Mouse (Mus musculus): Measurements from ENCODE around the gene Sorcs2. TPM values are rescaled to one million over a fixed set of nuclear protein-coding genes. Genes with fewer than 3 reads are reported as not detected.

Gene Sorcs2
- polyA plus RNA-seq, 1 experiment from 2014 or later: 12.9 TPM

- no peak for ATAC-seq (ENCODE audit: insufficient number of reproducible peaks, insufficient read depth, low FRiP score, low TSS enrichment)
Measured at GRCm38 (mm10) chr5:36154879-36155485, 243.0 kb downstream of the Sorcs2 start.

GRCm38 (mm10) chr5:36153261-36153660 is 244.7 kb downstream of the Sorcs2 start:
- Histone ChIP-seq H3K9ac (no peak overlapping the region), H3K36me3 (no peaks in the 10 kb centered on the region), H3K9me3 (no peaks in the 10 kb centered on the region), H3K4me1 (peaks cover 27% of the 10 kb centered on the region), H3K4me3 (no peak overlapping the region), H3K27me3 (no peaks in the 10 kb centered on the region), H3K27ac (no peak overlapping the region), H3K4me2 (replicated peaks) (no peak overlapping the region)
- no peak for ATAC-seq (ENCODE audit: insufficient number of reproducible peaks, insufficient read depth, low FRiP score, low TSS enrichment)
- 64% methylated on average over 2 of the region's 2 CpGs for WGBS

More at GRCm38 (mm10) chr5:36154879-36155485, 243.0 kb downstream of the Sorcs2 start:
- Histone ChIP-seq H3K9me3 (no peaks in the 10 kb centered on the region), H3K27ac (no peak overlapping the region), H3K9ac (no peak overlapping the region), H3K4me2 (replicated peaks) (no peak overlapping the region), H3K4me3 (no peak overlapping the region), H3K27me3 (no peaks in the 10 kb centered on the region), H3K4me1 (peaks cover 27% of the 10 kb centered on the region), H3K36me3 (no peaks in the 10 kb centered on the region)
- 25% methylated on average over 8 of the region's 8 CpGs for WGBS

- Histone ChIP-seq H3K4me3 (no peak overlapping the region), H3K4me2 (replicated peaks) (no peak overlapping the region), H3K4me1 (peaks cover 23% of the 10 kb centered on the region), H3K36me3 (no peaks in the 10 kb centered on the region), H3K27me3 (no peaks in the 10 kb centered on the region), H3K27ac (no peak overlapping the region), H3K9me3 (no peaks in the 10 kb centered on the region), H3K9ac (no peak overlapping the region)
- ATAC-seq (ENCODE audit: insufficient number of reproducible peaks, insufficient read depth, low FRiP score, low TSS enrichment): no peak
- 65% methylated on average over 8 of the region's 8 CpGs for WGBS
Measured at GRCm38 (mm10) chr5:36151086-36151485, 246.9 kb downstream of the Sorcs2 start.

GRCm38 (mm10) chr5:36149098-36149497 is 248.8 kb downstream of the Sorcs2 start:
- peaks cover 12% of the 10 kb centered on the region for H3K4me1 ChIP-seq
- H3K27me3 ChIP-seq: no peaks in the 10 kb centered on the region
- no peak overlapping the region for H3K4me3 ChIP-seq
- H3K36me3 ChIP-seq: no peaks in the 10 kb centered on the region
- no peak overlapping the region for H3K4me2 ChIP-seq (replicated peaks)
- no peak overlapping the region for H3K9ac ChIP-seq
- H3K9me3 ChIP-seq: no peaks in the 10 kb centered on the region
- no peak for ATAC-seq (ENCODE audit: insufficient number of reproducible peaks, insufficient read depth, low FRiP score, low TSS enrichment)
- no peak overlapping the region for H3K27ac ChIP-seq
- WGBS: 58% methylated on average over 8 of the region's 8 CpGs

GRCm38 (mm10) chr5:36146589-36146988 is 251.3 kb downstream of the Sorcs2 start:
- H3K9ac ChIP-seq: no peak overlapping the region
- 77% methylated on average over 2 of the region's 2 CpGs for WGBS
- no peak overlapping the region for H3K27ac ChIP-seq
- no peak overlapping the region for H3K4me2 ChIP-seq (replicated peaks)
- H3K4me1 ChIP-seq: peaks cover 8% of the 10 kb centered on the region; the same call in 1 of the 2 replicates
- H3K36me3 ChIP-seq: no peaks in the 10 kb centered on the region
- H3K9me3 ChIP-seq: no peaks in the 10 kb centered on the region
- ATAC-seq (ENCODE audit: insufficient number of reproducible peaks, insufficient read depth, low FRiP score, low TSS enrichment): no peak
- H3K4me3 ChIP-seq: no peak overlapping the region
- H3K27me3 ChIP-seq: no peaks in the 10 kb centered on the region

- H3K4me3 ChIP-seq: no peak overlapping the region
- H3K36me3 ChIP-seq: no peaks in the 10 kb centered on the region
- no peak overlapping the region for H3K9ac ChIP-seq
- WGBS: 29% methylated on average over 2 of the region's 2 CpGs
- H3K4me1 ChIP-seq: peaks cover 8% of the 10 kb centered on the region; the same call in 1 of the 2 replicates
- no peak overlapping the region for H3K4me2 ChIP-seq (replicated peaks)
- no peak overlapping the region for H3K27ac ChIP-seq
- ATAC-seq (ENCODE audit: insufficient number of reproducible peaks, insufficient read depth, low FRiP score, low TSS enrichment): no peak
- no peaks in the 10 kb centered on the region for H3K9me3 ChIP-seq
- H3K27me3 ChIP-seq: no peaks in the 10 kb centered on the region
Measured at GRCm38 (mm10) chr5:36144560-36144959, 253.4 kb downstream of the Sorcs2 start.

DNA sequence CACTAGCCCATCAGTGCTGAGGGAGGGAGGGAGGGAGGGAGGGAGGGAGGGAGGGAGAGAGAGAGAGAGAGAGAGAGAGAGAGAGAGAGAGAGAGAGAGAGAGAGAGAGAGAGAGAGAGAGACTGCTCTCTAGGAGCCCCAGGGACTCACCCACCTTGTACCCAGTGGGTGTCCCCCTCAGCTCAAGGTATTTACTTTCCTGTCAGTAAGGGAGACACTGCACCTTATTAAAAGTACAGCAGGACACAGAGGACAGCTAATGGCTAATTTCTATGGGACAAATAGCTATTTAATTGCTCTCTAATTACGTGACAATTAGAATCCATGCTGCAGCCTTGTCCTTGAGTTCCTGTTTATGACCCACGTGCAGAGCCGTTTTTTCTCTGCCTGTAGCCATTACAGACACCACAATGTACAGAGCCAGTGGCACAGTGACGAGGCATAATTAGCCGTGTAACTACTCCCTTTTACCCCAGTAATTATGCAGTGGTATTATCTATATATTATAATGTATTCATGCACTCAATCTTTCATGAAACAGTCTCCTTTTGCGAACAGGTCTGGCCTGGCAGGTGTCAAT is 256.2 kb downstream of the Sorcs2 start:
- no peaks in the 10 kb centered on the region for H3K9me3 ChIP-seq

GRCm38 (mm10) chr5:36141112-36141511 is 256.8 kb downstream of the Sorcs2 start:
- peaks cover 8% of the 10 kb centered on the region; the same call in 1 of the 2 replicates for H3K4me1 ChIP-seq
- H3K27ac ChIP-seq: no peak overlapping the region
- no peaks in the 10 kb centered on the region for H3K9me3 ChIP-seq
- no peak for ATAC-seq (ENCODE audit: insufficient number of reproducible peaks, insufficient read depth, low FRiP score, low TSS enrichment)
- no peaks in the 10 kb centered on the region for H3K27me3 ChIP-seq
- H3K36me3 ChIP-seq: no peaks in the 10 kb centered on the region
- no peak overlapping the region for H3K4me3 ChIP-seq
- H3K9ac ChIP-seq: no peak overlapping the region
- WGBS: 88% methylated on average over 4 of the region's 4 CpGs
- no peak overlapping the region for H3K4me2 ChIP-seq (replicated peaks)

More for the DNA sequence above, 256.2 kb downstream of the Sorcs2 start:
- H3K4me2 ChIP-seq (replicated peaks): no peak overlapping the region
- H3K27me3 ChIP-seq: no peaks in the 10 kb centered on the region
- peaks cover 8% of the 10 kb centered on the region; the same call in 1 of the 2 replicates for H3K4me1 ChIP-seq
- H3K27ac ChIP-seq: no peak overlapping the region
- H3K9ac ChIP-seq: no peak overlapping the region
- ATAC-seq (ENCODE audit: insufficient number of reproducible peaks, insufficient read depth, low FRiP score, low TSS enrichment): no peak
- 61% methylated on average over 6 of the region's 6 CpGs for WGBS
- no peaks in the 10 kb centered on the region for H3K36me3 ChIP-seq
- no peak overlapping the region for H3K4me3 ChIP-seq

GRCm38 (mm10) chr5:36139766-36140165 is 258.2 kb downstream of the Sorcs2 start:
- no peak overlapping the region for H3K27ac ChIP-seq
- H3K4me2 ChIP-seq (replicated peaks): no peak overlapping the region
- no peak for ATAC-seq (ENCODE audit: insufficient number of reproducible peaks, insufficient read depth, low FRiP score, low TSS enrichment)
- no peaks in the 10 kb centered on the region for H3K9me3 ChIP-seq
- H3K9ac ChIP-seq: no peak overlapping the region
- no peak overlapping the region for H3K4me3 ChIP-seq
- no peaks in the 10 kb centered on the region for H3K27me3 ChIP-seq
- no peaks in the 10 kb centered on the region for H3K36me3 ChIP-seq
- H3K4me1 ChIP-seq: peaks cover 6% of the 10 kb centered on the region; the same call in 1 of the 2 replicates
- 70% methylated on average over 6 of the region's 6 CpGs for WGBS

DNA sequence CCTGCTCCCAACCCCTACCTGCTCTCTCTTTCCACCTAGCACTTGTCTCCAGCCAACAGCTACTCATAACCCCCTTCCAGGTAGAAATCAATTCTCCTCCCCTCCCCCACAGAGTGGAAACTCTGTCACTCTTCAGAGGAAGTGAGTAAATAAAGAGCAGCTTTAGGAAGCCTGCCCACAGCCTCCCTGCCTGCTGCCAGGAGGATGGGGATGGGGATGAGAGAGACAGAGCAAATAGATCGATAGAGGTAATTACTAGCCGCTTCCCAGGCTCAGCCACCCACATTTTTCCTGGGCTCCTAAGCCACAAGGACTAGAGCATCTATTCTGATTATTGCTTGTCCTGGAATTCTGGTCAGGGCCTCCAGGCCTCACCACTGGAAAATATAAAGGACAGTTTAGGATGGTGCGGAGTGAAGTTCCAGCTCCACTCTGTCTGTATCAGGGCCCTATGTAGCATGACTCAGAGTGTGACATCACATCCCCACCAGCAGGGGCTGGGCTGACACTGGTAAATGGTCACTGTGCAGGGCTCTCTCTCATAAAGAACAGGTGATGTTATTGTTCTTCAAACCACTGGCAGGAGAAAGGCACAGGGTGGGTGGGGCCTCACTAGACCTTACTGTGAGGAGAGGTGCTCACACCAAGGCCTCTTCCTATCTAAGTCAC is 261.9 kb downstream of the Sorcs2 start:
- Histone ChIP-seq H3K9me3 (no peaks in the 10 kb centered on the region), H3K36me3 (no peaks in the 10 kb centered on the region), H3K9ac (no peak overlapping the region), H3K4me3 (no peak overlapping the region), H3K4me2 (replicated peaks) (no peak overlapping the region), H3K27me3 (no peaks in the 10 kb centered on the region), H3K4me1 (no peaks in the 10 kb centered on the region), H3K27ac (no peak overlapping the region)
- 70% methylated on average over 3 of the region's 3 CpGs for WGBS
- ATAC-seq (ENCODE audit: insufficient number of reproducible peaks, insufficient read depth, low FRiP score, low TSS enrichment): no peak

- H3K27ac ChIP-seq: no peak overlapping the region
- no peaks in the 10 kb centered on the region for H3K27me3 ChIP-seq
- no peak overlapping the region for H3K9ac ChIP-seq
- H3K36me3 ChIP-seq: no peaks in the 10 kb centered on the region
- H3K9me3 ChIP-seq: no peaks in the 10 kb centered on the region
- WGBS: 78% methylated on average over 6 of the region's 6 CpGs
- no peak for ATAC-seq (ENCODE audit: insufficient number of reproducible peaks, insufficient read depth, low FRiP score, low TSS enrichment)
- H3K4me2 ChIP-seq (replicated peaks): no peak overlapping the region
- no peak overlapping the region for H3K4me3 ChIP-seq
- H3K4me1 ChIP-seq: 0 out of 2 replicates have a peak, but pooled peaks cover 4% of the 10 kb centered on the region
Measured at GRCm38 (mm10) chr5:36134302-36134701, 263.6 kb downstream of the Sorcs2 start.

- 0 out of 2 replicates have a peak, but pooled peaks cover 7% of the 10 kb centered on the region for H3K4me1 ChIP-seq
- H3K27ac ChIP-seq: no peak overlapping the region
- H3K27me3 ChIP-seq: no peaks in the 10 kb centered on the region
- no peak overlapping the region for H3K4me2 ChIP-seq (replicated peaks)
- WGBS: 60% methylated on average over 2 of the region's 2 CpGs
- H3K9me3 ChIP-seq: no peaks in the 10 kb centered on the region
- no peak overlapping the region for H3K9ac ChIP-seq
- no peak overlapping the region for H3K4me3 ChIP-seq
- H3K36me3 ChIP-seq: no peaks in the 10 kb centered on the region
- no peak for ATAC-seq (ENCODE audit: insufficient number of reproducible peaks, insufficient read depth, low FRiP score, low TSS enrichment)
Measured at GRCm38 (mm10) chr5:36133893-36134292, 264.0 kb downstream of the Sorcs2 start.
